Mouse (Mus musculus) C2C12 (cell line): ENCODE results near the gene Cnpy1. TPM values are rescaled to one million over a fixed set of nuclear protein-coding genes. Genes with fewer than 3 reads are reported as not detected.

Experiments used
- H3K27me3 ChIP-seq: one replicate; pipeline ENCODE4 v1.6.1; 2011; ENCODE audit not compliant: control insufficient read depth, insufficient read depth, insufficient read length
- H3K36me3 ChIP-seq: one replicate; pipeline ENCODE4 v1.6.1; 2011; ENCODE audit not compliant: control insufficient read depth, insufficient read depth
- H3K4me3 ChIP-seq: one replicate; pipeline ENCODE4 v1.5.1; 2011; ENCODE audit warnings: mild to moderate bottlenecking, control low read depth; ENCODE audit not compliant: poor library complexity, insufficient read depth, severe bottlenecking
- H3K79me2 ChIP-seq: one replicate; pipeline ENCODE4 v1.6.1; 2011; ENCODE audit not compliant: control insufficient read depth, insufficient read depth
- H3K79me3 ChIP-seq: one replicate; pipeline ENCODE4 v1.6.1; 2011; ENCODE audit warnings: low read depth, control low read depth
- H3ac ChIP-seq: one replicate; pipeline ENCODE3; 2011; ENCODE audit warnings: low read depth; ENCODE audit not compliant: control insufficient read depth, insufficient read length
- CEBPB ChIP-seq: IDR thresholded peaks from one replicate; pipeline ENCODE4 v1.6.1; 2011; ENCODE audit warnings: low read depth, mild to moderate bottlenecking, control low read depth, moderate library complexity
- CTCF ChIP-seq: IDR thresholded peaks from one replicate; pipeline ENCODE4 v1.5.1; 2011; ENCODE audit not compliant: control insufficient read depth, insufficient read depth, insufficient read length
- FOSL1 ChIP-seq: IDR thresholded peaks from one replicate; pipeline ENCODE4 v1.8.0; 2011; ENCODE audit warnings: mild to moderate bottlenecking, low read length; ENCODE audit not compliant: poor library complexity, insufficient read depth, severe bottlenecking
- MAX ChIP-seq: IDR thresholded peaks from one replicate; pipeline ENCODE4 v1.6.1; 2011; ENCODE audit warnings: mild to moderate bottlenecking, control low read depth
- MYOD1 ChIP-seq: IDR thresholded peaks from one replicate; pipeline ENCODE4 v1.6.1; 2011; ENCODE audit warnings: low read depth; ENCODE audit not compliant: control insufficient read depth, insufficient read length
- MYOG ChIP-seq: IDR thresholded peaks from one replicate; pipeline ENCODE4 v1.6.1; 2011; ENCODE audit not compliant: control insufficient read depth, insufficient read length; ENCODE audit errors: extremely low read depth
- USF1 ChIP-seq: IDR thresholded peaks from one replicate; pipeline ENCODE4 v1.6.1; 2011; ENCODE audit warnings: low read depth, mild to moderate bottlenecking, control low read depth, moderate library complexity
- polyA plus RNA-seq: library from polyadenylated mRNA; unstranded; fragments of >200 nt; fragmentation: generic; extraction: Trizol; gene quantifications from one replicate; pipeline ENCODE4 v1.2.1, GENCODE M21; 2012; ENCODE audit warnings: missing spikeins

Cnpy1 gene
- polyA plus RNA-seq, 1 experiment, result not detected

GRCm38 (mm10) chr5:28172921-28173670 lies 72.5 kb downstream of the Cnpy1 start:
- Histone ChIP-seq H3K27me3 (peaks cover 62% of the 10 kb centered on the region), H3K79me3 (no peaks in the 10 kb centered on the region), H3K4me3 (no peak overlapping the region), H3K79me2 (no peaks in the 10 kb centered on the region), H3K36me3 (no peaks in the 10 kb centered on the region), H3ac (no peak overlapping the region)
- TF ChIP-seq CEBPB (no peak), FOSL1 (no peak), CTCF (no peak), MYOG (no peak), MAX (no peak), USF1 (no peak), MYOD1 (no peak)

DNA sequence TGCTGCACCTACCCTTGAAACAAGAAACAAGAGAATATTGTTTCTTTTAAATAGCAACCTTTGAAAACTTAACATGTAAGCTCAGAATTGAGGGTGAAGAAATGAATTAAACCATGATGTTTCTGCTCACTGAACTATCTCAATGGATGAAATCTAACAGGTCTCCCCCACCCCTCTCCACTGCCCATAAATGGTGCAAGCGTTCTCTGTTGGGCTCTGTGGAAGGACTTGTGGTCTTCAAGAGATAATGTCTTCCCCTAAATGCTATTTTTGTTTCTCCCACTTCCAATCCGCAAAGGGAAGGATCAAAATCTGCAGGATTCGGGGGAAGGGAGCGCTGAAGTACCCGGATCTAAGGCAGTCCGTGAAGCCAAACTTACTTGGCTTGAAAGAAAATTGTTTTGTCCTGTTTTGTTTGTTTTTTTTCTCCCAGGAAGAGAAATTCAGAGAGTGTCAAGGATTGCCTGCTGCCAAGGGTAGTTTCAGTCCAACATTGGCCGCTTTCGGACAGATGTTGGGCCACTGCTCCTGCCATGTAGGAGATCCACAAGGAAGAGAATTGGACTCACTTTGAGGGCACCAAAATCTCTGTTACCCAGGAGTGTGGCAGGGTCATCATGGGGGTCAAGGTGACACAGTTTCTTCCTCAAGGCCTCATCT lies 73.2 kb downstream of the Cnpy1 start:
- Histone ChIP-seq H3K36me3 (no peaks in the 10 kb centered on the region), H3K79me3 (no peaks in the 10 kb centered on the region), H3K27me3 (peaks cover 69% of the 10 kb centered on the region), H3K79me2 (no peaks in the 10 kb centered on the region), H3K4me3 (no peak overlapping the region), H3ac (no peak overlapping the region)
- no peak for TF ChIP-seq CEBPB
- TF ChIP-seq USF1, result no peak
- no peak for TF ChIP-seq CTCF
- TF ChIP-seq FOSL1, result no peak
- no peak for TF ChIP-seq MYOG
- TF ChIP-seq MAX, result no peak
- TF ChIP-seq MYOD1, result no peak

DNA sequence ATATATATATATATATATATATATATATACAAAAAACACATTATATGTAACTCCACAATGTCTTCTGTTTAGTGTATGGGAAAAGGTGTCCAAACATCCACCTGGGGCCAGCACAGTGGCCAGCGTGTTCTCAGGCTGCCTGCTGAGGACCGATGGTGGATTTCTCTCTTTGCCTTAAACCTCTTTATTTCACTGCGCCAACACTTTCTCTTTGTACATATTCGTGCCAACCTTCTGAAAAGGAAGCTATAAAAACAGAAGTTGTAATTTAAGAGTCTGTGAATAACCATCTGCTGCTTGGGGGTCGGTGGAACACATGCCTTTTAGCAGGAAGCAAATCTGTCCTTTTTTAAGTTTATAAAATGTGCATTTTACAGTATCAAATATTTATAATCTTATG lies 73.9 kb downstream of the Cnpy1 start:
- H3K36me3 ChIP-seq, result no peaks in the 10 kb centered on the region
- H3K79me3 ChIP-seq, result no peaks in the 10 kb centered on the region
- H3ac ChIP-seq, result no peak overlapping the region
- H3K79me2 ChIP-seq, result no peaks in the 10 kb centered on the region
- H3K27me3 ChIP-seq, result peaks cover 75% of the 10 kb centered on the region
- no peak for TF ChIP-seq USF1
- TF ChIP-seq MYOD1, result no peak
- TF ChIP-seq MAX, result no peak
- TF ChIP-seq FOSL1, result no peak
- no peak for TF ChIP-seq CTCF
- no peak for TF ChIP-seq MYOG
- TF ChIP-seq CEBPB, result no peak
- no peak overlapping the region for H3K4me3 ChIP-seq

DNA sequence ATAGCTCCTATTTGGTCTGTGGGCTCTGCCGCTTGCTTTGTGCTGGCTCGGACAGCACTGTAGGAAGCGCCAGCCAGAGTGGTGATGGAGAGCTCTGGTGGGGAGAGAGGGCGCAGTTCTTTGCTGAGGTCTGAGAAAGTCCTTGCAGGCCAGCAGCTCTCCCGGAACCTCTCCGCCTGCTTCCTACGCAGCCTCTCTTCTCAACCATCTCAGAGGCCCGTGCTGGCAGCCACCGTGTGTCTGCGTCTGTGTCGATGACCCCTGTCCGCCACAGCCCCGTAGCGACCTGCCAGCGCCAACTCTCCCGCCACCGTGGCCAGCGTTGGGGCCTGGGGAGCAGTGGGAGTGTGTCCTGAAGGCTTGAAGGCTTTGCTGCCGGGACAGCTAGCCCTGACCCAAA lies 74.7 kb downstream of the Cnpy1 start:
- H3K36me3 ChIP-seq, result no peaks in the 10 kb centered on the region
- peaks cover 76% of the 10 kb centered on the region for H3K27me3 ChIP-seq
- no peak for TF ChIP-seq USF1
- TF ChIP-seq MYOD1, result no peak
- TF ChIP-seq MYOG, result no peak
- no peak for TF ChIP-seq FOSL1
- no peak for TF ChIP-seq CTCF
- TF ChIP-seq CEBPB, result no peak
- TF ChIP-seq MAX, result no peak
- H3ac ChIP-seq, result no peak overlapping the region
- H3K79me3 ChIP-seq, result no peaks in the 10 kb centered on the region
- H3K4me3 ChIP-seq, result no peak overlapping the region
- H3K79me2 ChIP-seq, result no peaks in the 10 kb centered on the region

DNA sequence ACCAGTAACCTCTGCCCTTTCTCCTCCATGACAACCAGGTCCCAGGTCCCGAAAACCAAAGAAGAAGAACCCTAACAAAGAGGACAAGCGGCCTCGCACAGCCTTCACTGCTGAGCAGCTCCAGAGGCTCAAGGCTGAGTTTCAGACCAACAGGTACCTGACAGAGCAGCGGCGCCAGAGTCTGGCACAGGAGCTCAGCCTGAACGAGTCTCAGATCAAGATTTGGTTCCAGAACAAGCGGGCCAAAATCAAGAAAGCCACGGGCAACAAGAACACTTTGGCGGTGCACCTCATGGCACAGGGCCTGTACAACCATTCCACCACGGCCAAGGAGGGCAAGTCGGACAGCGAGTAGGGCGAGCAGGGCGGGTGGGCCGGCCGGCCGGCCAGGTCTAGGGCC lies 75.5 kb downstream of the Cnpy1 start:
- no peaks in the 10 kb centered on the region for H3K79me3 ChIP-seq
- no peak overlapping the region for H3ac ChIP-seq
- H3K27me3 ChIP-seq, result peaks cover 78% of the 10 kb centered on the region
- no peaks in the 10 kb centered on the region for H3K36me3 ChIP-seq
- H3K4me3 ChIP-seq, result no peak overlapping the region
- no peak for TF ChIP-seq CEBPB
- TF ChIP-seq MYOG, result no peak
- TF ChIP-seq CTCF, result no peak
- TF ChIP-seq MYOD1, result no peak
- no peak for TF ChIP-seq MAX
- TF ChIP-seq FOSL1, result no peak
- no peak for TF ChIP-seq USF1
- H3K79me2 ChIP-seq, result no peaks in the 10 kb centered on the region

GRCm38 (mm10) chr5:28169166-28169801 lies 76.3 kb downstream of the Cnpy1 start:
- Histone ChIP-seq H3ac (no peak overlapping the region), H3K27me3 (peaks cover 76% of the 10 kb centered on the region), H3K36me3 (no peaks in the 10 kb centered on the region), H3K4me3 (no peak overlapping the region), H3K79me2 (no peaks in the 10 kb centered on the region), H3K79me3 (no peaks in the 10 kb centered on the region)
- TF ChIP-seq MYOD1, result no peak
- no peak for TF ChIP-seq CTCF
